Comparison of ENCODE assay signal across 8 mouse cellular contexts in genomic region chr7:30099297-30099696, GRCm38 (mm10). TPM values are rescaled to one million over a fixed set of nuclear protein-coding genes. Genes with fewer than 3 reads are reported as not detected.
DNase-seq lines count a peak whose midpoint lies in the region; ATAC-seq lines count a peak whose summit lies in the region.

No protein-coding gene starts in this region.

- peaks cover 19% of the 10 kb centered on the region for H3K9me3 ChIP-seq in hindbrain, embryonic 14.5 days (ENCODE audit: control insufficient read depth, low read length)

- peaks cover 19% of the 10 kb centered on the region for H3K4me1 ChIP-seq in hindbrain, embryonic 14.5 days (replicated peaks; ENCODE audit: control insufficient read depth, insufficient read depth, low read length)

- peaks cover 44% of the 10 kb centered on the region for H3K36me3 ChIP-seq in hindbrain, embryonic 14.5 days (replicated peaks; ENCODE audit: control insufficient read depth, insufficient read depth)

- intact Hi-C loops in heart, postnatal 14 days (cut with DNase I), result loop anchor here (5.0 kb wide), 1 partner anchor 68 kb away; the partner anchor contains the start of gene Zfp146
- intact Hi-C loops in heart, postnatal 25 days (cut with DNase I), result loop anchor here (2.0 kb wide), 2 partner anchors 22 to 68 kb away; partner anchors contain the start of gene Zfp382

- H3K4me2 ChIP-seq in hindbrain, embryonic 14.5 days (replicated peaks), result no peak overlapping the region

- no peak overlapping the region for H3K4me3 ChIP-seq in hindbrain, embryonic 14.5 days (replicated peaks; ENCODE audit: low read length)

- no peak for ATAC-seq in hindbrain, embryonic 14.5 days (ENCODE audit: low FRiP score)

- no peaks in the 10 kb centered on the region for H3K27me3 ChIP-seq in hindbrain, embryonic 14.5 days (ENCODE audit: control insufficient read depth, insufficient read depth, low read length)

- no peak overlapping the region for H3K27ac ChIP-seq in hindbrain, embryonic 14.5 days

- peak; percentile 35 to 40 for DNase-seq in heart, postnatal 14 days
- DNase-seq in heart, postnatal 25 days (ENCODE audit: low spot score), result no peak
- peak; percentile 89 for DNase-seq in T-cell, adult 2 months (ENCODE audit: low spot score)
- peak; percentile 86 for DNase-seq in layer of hippocampus, adult 11-12 months (ENCODE audit: low spot score)
- peak; percentile 83 to 85 for DNase-seq in right cerebral cortex, postnatal 36 days (ENCODE audit: low spot score in 2 of 2)
- DNase-seq in urinary bladder, adult 18-20 months (ENCODE audit: low spot score in 2 of 2), result no peak
- DNase-seq in adrenal gland, adult 2 months, result no peak
- DNase-seq in hindbrain, embryonic 14.5 days (ENCODE audit: low spot score), result no peak

- 95% methylated on average over 13 of the region's 13 CpGs for WGBS in hindbrain, embryonic 14.5 days

- H3K9ac ChIP-seq in hindbrain, embryonic 14.5 days, result no peak overlapping the region

RNA-seq across cellular contexts. Expression of gene Zfp260, which starts 4.7 kb away (rescaled TPM):
- total RNA-seq in heart, postnatal 14 days (2021), result 10 to 100 TPM; 35.9 to 40.9 TPM
- 10 to 100 TPM; 30.7 to 37.3 TPM for total RNA-seq in heart, postnatal 25 days (2021)
- total RNA-seq in adrenal gland, adult 2 months (2021), result 10 to 100 TPM; 35.4 to 39.5 TPM
- polyA plus RNA-seq in adrenal gland, adult 2 months (2012; rRNA removed), result 6.2 and 9.7 TPM in 2 replicates
- polyA plus RNA-seq in hindbrain, embryonic 14.5 days (2014; fragmentation: Nextera tagmentation; extraction: Ambion mirVana), result 88.6 and 97.8 TPM in 2 replicates

RNA-seq across cellular contexts. Expression of gene Zfp566, which starts 9.0 kb away (rescaled TPM):
- 1 to 10 TPM; 1.5 to 1.8 TPM for total RNA-seq in heart, postnatal 14 days (2021)
- 1 to 10 TPM; 2.2 TPM for total RNA-seq in heart, postnatal 25 days (2021)
- total RNA-seq in adrenal gland, adult 2 months (2021), result 1 to 10 TPM; 2.2 to 2.6 TPM
- 1.5 and 1.6 TPM in 2 replicates for polyA plus RNA-seq in adrenal gland, adult 2 months (2012; rRNA removed)
- polyA plus RNA-seq in hindbrain, embryonic 14.5 days (2014; fragmentation: Nextera tagmentation; extraction: Ambion mirVana), result 14.3 and 15.0 TPM in 2 replicates

RNA-seq across cellular contexts. Expression of gene Gm26920, which starts 9.1 kb away (rescaled TPM):
- total RNA-seq in heart, postnatal 14 days (2021), result not detected
- not detected for total RNA-seq in heart, postnatal 25 days (2021)
- under 1 TPM in 1 of 2 experiments, not detected in 1; 0.73 TPM for total RNA-seq in adrenal gland, adult 2 months (2021)
- not detected in 2 replicates for polyA plus RNA-seq in adrenal gland, adult 2 months (2012; rRNA removed)
- polyA plus RNA-seq in hindbrain, embryonic 14.5 days (2014; fragmentation: Nextera tagmentation; extraction: Ambion mirVana), result 0.96 and 2.2 TPM in 2 replicates

RNA-seq across cellular contexts. Expression of gene Zfp382, which starts 22.4 kb away (rescaled TPM):
- 1 to 10 TPM; 4.2 to 4.4 TPM for total RNA-seq in heart, postnatal 14 days (2021)
- total RNA-seq in heart, postnatal 25 days (2021), result 1 to 10 TPM; 2.7 to 2.9 TPM
- total RNA-seq in adrenal gland, adult 2 months (2021), result 1 to 10 TPM; 2.5 to 4.2 TPM
- polyA plus RNA-seq in adrenal gland, adult 2 months (2012; rRNA removed), result 0.07 and 0.44 TPM in 2 replicates
- polyA plus RNA-seq in hindbrain, embryonic 14.5 days (2014; fragmentation: Nextera tagmentation; extraction: Ambion mirVana), result 14.6 and 15.5 TPM in 2 replicates

RNA-seq across cellular contexts. Expression of gene Zfp82, which starts 26.6 kb away (rescaled TPM):
- total RNA-seq in heart, postnatal 14 days (2021), result 1 to 10 TPM; 2.0 to 2.1 TPM
- total RNA-seq in heart, postnatal 25 days (2021), result 1 to 10 TPM; 1.9 to 2.0 TPM
- total RNA-seq in adrenal gland, adult 2 months (2021), result 1 to 10 TPM; 1.6 to 2.5 TPM
- 0.06 and 0.11 TPM in 2 replicates for polyA plus RNA-seq in adrenal gland, adult 2 months (2012; rRNA removed)
- 10.3 and 12.2 TPM in 2 replicates for polyA plus RNA-seq in hindbrain, embryonic 14.5 days (2014; fragmentation: Nextera tagmentation; extraction: Ambion mirVana)

Comparison
In these comparisons a context has a peak if more than half of its experiments do, and no peak if none do; other contexts are left out.
1. DNase-seq: peak in heart, postnatal 14 days (2 of 2), T-cell, adult 2 months (single experiment), layer of hippocampus, adult 11-12 months (single experiment) and right cerebral cortex, postnatal 36 days (2 of 2); none in heart, postnatal 25 days (single experiment), urinary bladder, adult 18-20 months (0 of 2), adrenal gland, adult 2 months (single experiment) and hindbrain, embryonic 14.5 days (single experiment).